Mouse (Mus musculus): ENCODE results near the gene Arfip1. TPM values are rescaled to one million over a fixed set of nuclear protein-coding genes. Genes with fewer than 3 reads are reported as not detected.

Arfip1 gene
- polyA plus RNA-seq (2016; fragmentation: Nextera tagmentation; extraction: Ambion mirVana) = 32.2 and 33.0 TPM in 2 replicates

- DNase-seq (ENCODE audit: low spot score) = peak; percentile 100
- Histone ChIP-seq H3K9me3 (replicated peaks) (no peaks in the 10 kb centered on the region), H3K4me1 (peaks cover 33% of the 10 kb centered on the region), H3K27me3 (ENCODE audit: low read depth, poor library complexity, severe bottlenecking) (0 out of 2 replicates have a peak, but pooled peaks cover 7% of the 10 kb centered on the region), H3K27ac (replicated peaks) (peak within 1 kb of the TSS; percentile 90), H3K4me3 (peak within 1 kb of the TSS; percentile 80), H3K36me3 (no peaks in the 10 kb centered on the region)
- WGBS = under 1% methylated on average over 69 of the region's 70 CpGs
Observed at GRCm38 (mm10) chr3:84582023-84582912, at the start of gene Arfip1. Gene Arfip1, minus strand, starts transcription at chr3:84582625.

GRCm38 (mm10) chr3:84631586-84631985 is 49.2 kb upstream of the Arfip1 start:
- Histone ChIP-seq H3K27ac (replicated peaks) (no peak overlapping the region), H3K4me1 (no peaks in the 10 kb centered on the region), H3K9me3 (replicated peaks) (no peaks in the 10 kb centered on the region), H3K4me3 (no peak overlapping the region), H3K36me3 (no peaks in the 10 kb centered on the region), H3K27me3 (ENCODE audit: low read depth, poor library complexity, severe bottlenecking) (no peaks in the 10 kb centered on the region)
- DNase-seq (ENCODE audit: low spot score) = no peak
- WGBS = 95% methylated on average over 9 of the region's 9 CpGs

- H3K4me1 ChIP-seq = no peaks in the 10 kb centered on the region
- H3K9me3 ChIP-seq (replicated peaks) = no peaks in the 10 kb centered on the region
- no peak overlapping the region for H3K27ac ChIP-seq (replicated peaks)
- H3K27me3 ChIP-seq (ENCODE audit: low read depth, poor library complexity, severe bottlenecking) = no peaks in the 10 kb centered on the region
- 71% methylated on average over 3 of the region's 3 CpGs for WGBS
- H3K36me3 ChIP-seq = no peaks in the 10 kb centered on the region
- no peak for DNase-seq (ENCODE audit: low spot score)
- no peak overlapping the region for H3K4me3 ChIP-seq
Observed at GRCm38 (mm10) chr3:84622026-84622425, 39.6 kb upstream of the Arfip1 start.

GRCm38 (mm10) chr3:84619725-84620124 is 37.3 kb upstream of the Arfip1 start:
- Histone ChIP-seq H3K4me3 (no peak overlapping the region), H3K27me3 (ENCODE audit: low read depth, poor library complexity, severe bottlenecking) (no peaks in the 10 kb centered on the region), H3K4me1 (no peaks in the 10 kb centered on the region), H3K36me3 (no peaks in the 10 kb centered on the region), H3K27ac (replicated peaks) (no peak overlapping the region), H3K9me3 (replicated peaks) (no peaks in the 10 kb centered on the region)
- 95% methylated on average over 6 of the region's 6 CpGs for WGBS
- DNase-seq (ENCODE audit: low spot score) = no peak

GRCm38 (mm10) chr3:84619056-84619455 is 36.6 kb upstream of the Arfip1 start:
- Histone ChIP-seq H3K36me3 (no peaks in the 10 kb centered on the region), H3K27ac (replicated peaks) (no peak overlapping the region), H3K4me3 (no peak overlapping the region), H3K27me3 (ENCODE audit: low read depth, poor library complexity, severe bottlenecking) (no peaks in the 10 kb centered on the region), H3K9me3 (replicated peaks) (no peaks in the 10 kb centered on the region), H3K4me1 (no peaks in the 10 kb centered on the region)
- WGBS = 91% methylated on average over 7 of the region's 7 CpGs
- no peak for DNase-seq (ENCODE audit: low spot score)

- DNase-seq (ENCODE audit: low spot score) = no peak
- no peaks in the 10 kb centered on the region for H3K9me3 ChIP-seq (replicated peaks)
- WGBS = 84% methylated on average over 2 of the region's 2 CpGs
- no peaks in the 10 kb centered on the region for H3K4me1 ChIP-seq
- H3K27me3 ChIP-seq (ENCODE audit: low read depth, poor library complexity, severe bottlenecking) = no peaks in the 10 kb centered on the region
- no peak overlapping the region for H3K27ac ChIP-seq (replicated peaks)
- no peaks in the 10 kb centered on the region for H3K36me3 ChIP-seq
- no peak overlapping the region for H3K4me3 ChIP-seq
Observed at GRCm38 (mm10) chr3:84618627-84619026, 36.2 kb upstream of the Arfip1 start.

- Histone ChIP-seq H3K27ac (replicated peaks) (no peak overlapping the region), H3K4me1 (no peaks in the 10 kb centered on the region), H3K27me3 (ENCODE audit: low read depth, poor library complexity, severe bottlenecking) (no peaks in the 10 kb centered on the region), H3K9me3 (replicated peaks) (no peaks in the 10 kb centered on the region), H3K36me3 (no peaks in the 10 kb centered on the region), H3K4me3 (no peak overlapping the region)
- WGBS = 31% methylated on average over 7 of the region's 7 CpGs
- DNase-seq (ENCODE audit: low spot score) = no peak
Observed at GRCm38 (mm10) chr3:84615856-84616225, 33.4 kb upstream of the Arfip1 start.

GRCm38 (mm10) chr3:84615050-84615855 is 32.8 kb upstream of the Arfip1 start:
- WGBS = 34% methylated on average over 5 of the region's 5 CpGs
- Histone ChIP-seq H3K36me3 (no peaks in the 10 kb centered on the region), H3K4me3 (no peak overlapping the region), H3K27me3 (ENCODE audit: low read depth, poor library complexity, severe bottlenecking) (no peaks in the 10 kb centered on the region), H3K9me3 (replicated peaks) (no peaks in the 10 kb centered on the region), H3K27ac (replicated peaks) (no peak overlapping the region), H3K4me1 (no peaks in the 10 kb centered on the region)
- no peak for DNase-seq (ENCODE audit: low spot score)

- no peaks in the 10 kb centered on the region for H3K9me3 ChIP-seq (replicated peaks)
- WGBS = 86% methylated on average over 9 of the region's 9 CpGs
- no peak overlapping the region for H3K27ac ChIP-seq (replicated peaks)
- no peaks in the 10 kb centered on the region for H3K4me1 ChIP-seq
- H3K36me3 ChIP-seq = no peaks in the 10 kb centered on the region
- DNase-seq (ENCODE audit: low spot score) = no peak
- no peaks in the 10 kb centered on the region for H3K27me3 ChIP-seq (ENCODE audit: low read depth, poor library complexity, severe bottlenecking)
- no peak overlapping the region for H3K4me3 ChIP-seq
Observed at GRCm38 (mm10) chr3:84610183-84610710, 27.8 kb upstream of the Arfip1 start.

GRCm38 (mm10) chr3:84603212-84603611 is 20.8 kb upstream of the Arfip1 start:
- DNase-seq (ENCODE audit: low spot score) = no peak
- Histone ChIP-seq H3K36me3 (no peaks in the 10 kb centered on the region), H3K4me3 (no peak overlapping the region), H3K27me3 (ENCODE audit: low read depth, poor library complexity, severe bottlenecking) (peaks cover under 1% of the 10 kb centered on the region; the same call in 1 of the 2 replicates), H3K4me1 (0 out of 2 replicates have a peak, but pooled peaks cover 4% of the 10 kb centered on the region), H3K9me3 (replicated peaks) (no peaks in the 10 kb centered on the region), H3K27ac (replicated peaks) (no peak overlapping the region)
- WGBS = 69% methylated on average over 6 of the region's 9 CpGs

- Histone ChIP-seq H3K27me3 (ENCODE audit: low read depth, poor library complexity, severe bottlenecking) (peaks cover 4% of the 10 kb centered on the region; the same call in 1 of the 2 replicates), H3K27ac (replicated peaks) (no peak overlapping the region), H3K9me3 (replicated peaks) (no peaks in the 10 kb centered on the region), H3K4me3 (no peak overlapping the region), H3K36me3 (no peaks in the 10 kb centered on the region), H3K4me1 (0 out of 2 replicates have a peak, but pooled peaks cover 4% of the 10 kb centered on the region)
- 99% methylated on average over 2 of the region's 2 CpGs for WGBS
- no peak for DNase-seq (ENCODE audit: low spot score)
Observed at GRCm38 (mm10) chr3:84602759-84603158, 20.3 kb upstream of the Arfip1 start.

- 87% methylated on average over 9 of the region's 9 CpGs for WGBS
- DNase-seq (ENCODE audit: low spot score) = no peak
Observed at GRCm38 (mm10) chr3:84601870-84602495, 19.6 kb upstream of the Arfip1 start.

More at GRCm38 (mm10) chr3:84601870-84602495, 19.6 kb upstream of the Arfip1 start:
- H3K4me1 ChIP-seq = peaks cover 8% of the 10 kb centered on the region; the same call in 1 of the 2 replicates
- H3K27me3 ChIP-seq (ENCODE audit: low read depth, poor library complexity, severe bottlenecking) = peaks cover 11% of the 10 kb centered on the region
- no peak overlapping the region for H3K27ac ChIP-seq (replicated peaks)
- H3K36me3 ChIP-seq = no peaks in the 10 kb centered on the region
- no peak overlapping the region for H3K4me3 ChIP-seq
- H3K9me3 ChIP-seq (replicated peaks) = no peaks in the 10 kb centered on the region
